In genomic region chr11:77423175-77423859, GRCm38 (mm10) we compare ENCODE assay signal across 12 mouse cellular contexts. TPM values are rescaled to one million over a fixed set of nuclear protein-coding genes. Genes with fewer than 3 reads are reported as not detected.
A peak's percentile ranks its signal among the peaks of the same experiment; 100 is the strongest.
DNase-seq lines count a peak whose midpoint lies in the region; ATAC-seq and TF ChIP-seq lines count a peak whose summit lies in the region.
"Had no signal": no experiment of that assay in that cellular context is flagged by ENCODE, and none has a peak within 500 bp of the region (broad histone marks: within the 10 kb centered on the region; RNA-seq: fewer than 3 reads in every experiment).

No protein-coding gene starts in this region.

- H3K9ac ChIP-seq in lung, postnatal 0 days (replicated peaks; ENCODE audit: low read depth): no peak overlapping the region
- H3K9ac ChIP-seq in stomach, embryonic 14.5 days (replicated peaks; ENCODE audit: low read depth, low read length): no peak overlapping the region
- no peak overlapping the region for H3K9ac ChIP-seq in midbrain, embryonic 16.5 days (ENCODE audit: low read depth, low read length)

- H3K9me3 ChIP-seq in lung, postnatal 0 days (ENCODE audit: low read length): no peaks in the 10 kb centered on the region
- H3K9me3 ChIP-seq in stomach, embryonic 14.5 days (ENCODE audit: control insufficient read depth, low read depth, low read length): no peaks in the 10 kb centered on the region
- H3K9me3 ChIP-seq in midbrain, embryonic 16.5 days (replicated peaks; ENCODE audit: control insufficient read depth, low read length, poor library complexity, severe bottlenecking): no peaks in the 10 kb centered on the region
- H3K9me3 ChIP-seq in hindbrain, embryonic 10.5 days: no peaks in the 10 kb centered on the region
- H3K9me3 ChIP-seq: limb, embryonic 10.5 days had no signal

- 57% methylated on average over 4 of the region's 4 CpGs for WGBS in lung, postnatal 0 days
- 65% methylated on average over 4 of the region's 4 CpGs for WGBS in lung, adult 2 months
- 81% methylated on average over 4 of the region's 4 CpGs for WGBS in stomach, embryonic 14.5 days
- WGBS in midbrain, embryonic 16.5 days: 84% methylated on average over 4 of the region's 4 CpGs
- WGBS in hindbrain, embryonic 10.5 days: 83% methylated on average over 4 of the region's 4 CpGs

- intact Hi-C loops in heart, postnatal 10 days (cut with DNase I): loop anchor here (5.0 kb wide), 1 partner anchor 56 kb away; no protein-coding TSS in a partner anchor
- intact Hi-C loops in left cerebral cortex, postnatal 14 days (cut with DNase I): no loop called here

- no peaks in the 10 kb centered on the region for H3K4me1 ChIP-seq in lung, postnatal 0 days (ENCODE audit: insufficient read depth, low read depth, low read length)
- H3K4me1 ChIP-seq in lung, adult 2 months (ENCODE audit: control insufficient read depth, insufficient read depth, low read length): no peaks in the 10 kb centered on the region; the same call in 1 of the 2 replicates
- H3K4me1 ChIP-seq in stomach, embryonic 14.5 days (ENCODE audit: control insufficient read depth, insufficient read depth, low read length): no peaks in the 10 kb centered on the region
- H3K4me1 ChIP-seq in midbrain, embryonic 16.5 days (ENCODE audit: control insufficient read depth, insufficient read depth, low read length): no peaks in the 10 kb centered on the region
- no peaks in the 10 kb centered on the region for H3K4me1 ChIP-seq in hindbrain, embryonic 10.5 days (replicated peaks)
- H3K4me1 ChIP-seq: limb, embryonic 10.5 days had no signal

- no peak for TF ChIP-seq CTCF in lung, postnatal 0 days (IDR thresholded peaks at IDR 0.05)
- no peak for TF ChIP-seq CTCF in lung, adult 2 months (IDR thresholded peaks at IDR 0.05; ENCODE audit: insufficient read depth, low read length)

- no peak overlapping the region; the same call in 1 of the 2 replicates for H3K27ac ChIP-seq in lung, postnatal 0 days (ENCODE audit: low read length)
- H3K27ac ChIP-seq in stomach, embryonic 14.5 days (ENCODE audit: low read length): no peak overlapping the region
- H3K27ac ChIP-seq in midbrain, embryonic 16.5 days (ENCODE audit: low read length): no peak overlapping the region
- H3K27ac ChIP-seq in hindbrain, embryonic 10.5 days: no peak overlapping the region
- H3K27ac ChIP-seq: limb, embryonic 10.5 days had no signal

- no peak for TF ChIP-seq POLR2A in lung, adult 2 months (IDR thresholded peaks at IDR 0.05; ENCODE audit: borderline replicate concordance, extremely low read depth, low read depth, low read length)

- peaks cover 11% of the 10 kb centered on the region; the same call in 1 of the 2 replicates for H3K36me3 ChIP-seq in lung, postnatal 0 days (ENCODE audit: insufficient read depth, low read length)
- H3K36me3 ChIP-seq in stomach, embryonic 14.5 days (ENCODE audit: control insufficient read depth, insufficient read depth, low read length): peaks cover 6% of the 10 kb centered on the region; the same call in 1 of the 2 replicates
- peaks cover 14% of the 10 kb centered on the region for H3K36me3 ChIP-seq in midbrain, embryonic 16.5 days (ENCODE audit: control insufficient read depth, insufficient read depth, low read length)
- peaks cover 51% of the 10 kb centered on the region for H3K36me3 ChIP-seq in hindbrain, embryonic 10.5 days

- DNase-seq in lung, postnatal 0 days (ENCODE audit: low spot score): no peak
- DNase-seq in lung, adult 2 months: no peak
- DNase-seq in c-Kit-positive CD71-positive TER-119-positive erythroid progenitor cells, embryonic 14.5 days (ENCODE audit: low spot score): peak; percentile 77
- peak; percentile 62 to 81 for DNase-seq in heart, postnatal 10 days
- no peak for DNase-seq in hindbrain, embryonic 10.5 days (ENCODE audit: low spot score)
- DNase-seq in left cerebral cortex, postnatal 14 days (ENCODE audit: low spot score in 2 of 2): no peak
- DNase-seq: kidney, postnatal 25 days; midbrain, embryonic 14.5 days; thymus, postnatal 14 days had no signal

- no peaks in the 10 kb centered on the region for H3K27me3 ChIP-seq in lung, postnatal 0 days (replicated peaks; ENCODE audit: insufficient read depth, low read length)
- no peaks in the 10 kb centered on the region for H3K27me3 ChIP-seq in stomach, embryonic 14.5 days (ENCODE audit: control insufficient read depth, insufficient read depth, low read length)
- H3K27me3 ChIP-seq in midbrain, embryonic 16.5 days (ENCODE audit: control insufficient read depth, insufficient read depth, low read depth, low read length): no peaks in the 10 kb centered on the region
- no peaks in the 10 kb centered on the region for H3K27me3 ChIP-seq in hindbrain, embryonic 10.5 days (ENCODE audit: insufficient read depth, poor library complexity, severe bottlenecking)

- H3K4me2 ChIP-seq in lung, postnatal 0 days (replicated peaks; ENCODE audit: low read depth, low read length): no peak overlapping the region
- no peak overlapping the region for H3K4me2 ChIP-seq in stomach, embryonic 14.5 days (replicated peaks; ENCODE audit: low read depth, low read length)
- H3K4me2 ChIP-seq in midbrain, embryonic 16.5 days (ENCODE audit: low read length): no peak overlapping the region

- no peak overlapping the region for H3K4me3 ChIP-seq in lung, postnatal 0 days (ENCODE audit: low read depth, low read length)
- no peak overlapping the region for H3K4me3 ChIP-seq in lung, adult 2 months (replicated peaks; ENCODE audit: extremely low read depth, low read depth, low read length)
- no peak overlapping the region for H3K4me3 ChIP-seq in stomach, embryonic 14.5 days (ENCODE audit: low read depth, low read length)
- H3K4me3 ChIP-seq in midbrain, embryonic 16.5 days (ENCODE audit: low read depth, low read length): no peak overlapping the region
- H3K4me3 ChIP-seq in hindbrain, embryonic 10.5 days: no peak overlapping the region
- H3K4me3 ChIP-seq: limb, embryonic 10.5 days had no signal

- ATAC-seq in lung, postnatal 0 days: peak; percentile 26; the same call in 1 of the 2 replicates
- peak; percentile 74; the same call in 1 of the 2 replicates for ATAC-seq in stomach, embryonic 14.5 days (ENCODE audit: insufficient number of reproducible peaks, insufficient read depth, low FRiP score, low read depth)
- no peak for ATAC-seq in midbrain, embryonic 16.5 days

- TF ChIP-seq EP300 in lung, postnatal 0 days (IDR thresholded peaks at IDR 0.05): no peak

RNA-seq across cellular contexts. Expression of gene Coro6, which starts 38.9 kb away (rescaled TPM):
- polyA plus RNA-seq in lung, postnatal 0 days (2015; fragmentation: Nextera tagmentation; extraction: Ambion mirVana): 0.26 and 0.45 TPM in 2 replicates
- polyA plus RNA-seq in lung, adult 2 months (2012; rRNA removed): 23.6 and 34.3 TPM in 2 replicates
- total RNA-seq in heart, postnatal 10 days (2021): 100 to 1,000 TPM; 196 to 202 TPM
- polyA plus RNA-seq in stomach, embryonic 14.5 days (2014; fragmentation: Nextera tagmentation; extraction: Ambion mirVana): 0.09 and 0.43 TPM in 2 replicates
- polyA plus RNA-seq in midbrain, embryonic 16.5 days (2015; fragmentation: Nextera tagmentation; extraction: Ambion mirVana): 0.19 and 0.39 TPM in 2 replicates
- polyA plus RNA-seq in hindbrain, embryonic 10.5 days (2016; fragmentation: Nextera tagmentation; extraction: Ambion mirVana): 0.05 and 0.16 TPM in 2 replicates
- 10 to 100 TPM; 31.3 to 32.4 TPM for total RNA-seq in left cerebral cortex, postnatal 14 days (2021)

Comparison
In these comparisons a context has a peak if more than half of its experiments do, and no peak if none do; other contexts are left out.
1. RNA of gene Coro6, which starts 38.9 kb away (polyA plus RNA-seq): 23.6 to 34.3 TPM in lung, adult 2 months; 0.19 to 0.39 TPM in midbrain, embryonic 16.5 days, 0.26 to 0.45 TPM in lung, postnatal 0 days, 0.05 to 0.16 TPM in hindbrain, embryonic 10.5 days and 0.09 to 0.43 TPM in stomach, embryonic 14.5 days; every median in the first group is over 10 times any median in the second.
2. DNase-seq: peak in c-Kit-positive CD71-positive TER-119-positive erythroid progenitor cells, embryonic 14.5 days (single experiment) and heart, postnatal 10 days (2 of 2); none in lung, postnatal 0 days (single experiment), lung, adult 2 months (single experiment), hindbrain, embryonic 10.5 days (single experiment) and left cerebral cortex, postnatal 14 days (0 of 2).